Mouse (Mus musculus): ENCODE data around the gene Foxe1. TPM values are rescaled to one million over a fixed set of nuclear protein-coding genes. Genes with fewer than 3 reads are reported as not detected.

Foxe1 gene
- total RNA-seq, 2 experiments from 2014 or later: not detected

DNA sequence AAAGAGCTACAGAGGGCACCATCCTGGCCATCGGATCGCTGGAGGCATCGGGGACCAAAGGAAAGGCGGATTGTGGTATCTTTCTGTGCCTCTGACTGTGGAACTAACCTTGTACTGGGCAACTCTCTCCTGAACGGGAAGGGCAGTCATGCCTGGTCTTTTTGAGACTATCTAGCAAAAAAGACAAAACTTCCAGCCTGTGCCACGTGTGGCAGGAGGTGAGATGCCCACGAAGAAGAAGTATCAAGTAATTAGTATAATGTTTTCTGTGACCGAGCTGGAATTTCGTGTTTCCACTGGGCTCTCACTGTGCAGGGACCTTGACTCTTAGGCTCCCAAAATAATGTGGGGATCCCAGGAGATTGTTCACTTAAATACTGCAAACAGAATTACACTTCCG lies 4.4 kb upstream of the Foxe1 start:
- intact Hi-C loops (cut with DNase I): no loop called here
- no peak overlapping the region for H3K4me3 ChIP-seq
- DNase-seq (ENCODE audit: extremely low spot score in 1 of 2, low spot score in 2 of 2): no peak
- no peak overlapping the region for H3K27ac ChIP-seq
- no peak for TF ChIP-seq CTCF (IDR thresholded peaks at IDR 0.05)

DNA sequence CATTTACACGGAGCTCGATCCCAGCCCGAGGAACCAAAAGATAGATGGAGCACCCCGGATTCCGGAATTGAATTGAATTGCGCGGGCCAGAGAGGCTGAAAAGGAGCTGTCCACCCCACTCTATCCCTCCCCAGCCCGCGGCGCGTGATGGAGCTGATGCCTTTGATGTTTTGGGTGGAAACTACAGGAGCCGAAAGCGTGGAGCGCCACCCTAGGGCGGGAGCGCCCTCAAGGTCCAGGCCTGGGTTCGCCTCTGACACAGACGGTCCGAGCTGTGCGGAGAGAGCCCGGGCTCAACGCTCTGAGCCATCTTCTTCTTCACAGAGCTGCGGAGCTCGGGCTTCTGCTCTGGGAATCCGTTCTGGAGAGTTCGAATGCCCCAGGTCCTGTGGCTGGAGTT lies 3.8 kb upstream of the Foxe1 start:
- no peak for TF ChIP-seq CTCF (IDR thresholded peaks at IDR 0.05)
- DNase-seq (ENCODE audit: extremely low spot score in 1 of 2, low spot score in 2 of 2): no peak
- no peak overlapping the region for H3K27ac ChIP-seq
- no peak overlapping the region for H3K4me3 ChIP-seq
- intact Hi-C loops (cut with DNase I): no loop called here

DNA sequence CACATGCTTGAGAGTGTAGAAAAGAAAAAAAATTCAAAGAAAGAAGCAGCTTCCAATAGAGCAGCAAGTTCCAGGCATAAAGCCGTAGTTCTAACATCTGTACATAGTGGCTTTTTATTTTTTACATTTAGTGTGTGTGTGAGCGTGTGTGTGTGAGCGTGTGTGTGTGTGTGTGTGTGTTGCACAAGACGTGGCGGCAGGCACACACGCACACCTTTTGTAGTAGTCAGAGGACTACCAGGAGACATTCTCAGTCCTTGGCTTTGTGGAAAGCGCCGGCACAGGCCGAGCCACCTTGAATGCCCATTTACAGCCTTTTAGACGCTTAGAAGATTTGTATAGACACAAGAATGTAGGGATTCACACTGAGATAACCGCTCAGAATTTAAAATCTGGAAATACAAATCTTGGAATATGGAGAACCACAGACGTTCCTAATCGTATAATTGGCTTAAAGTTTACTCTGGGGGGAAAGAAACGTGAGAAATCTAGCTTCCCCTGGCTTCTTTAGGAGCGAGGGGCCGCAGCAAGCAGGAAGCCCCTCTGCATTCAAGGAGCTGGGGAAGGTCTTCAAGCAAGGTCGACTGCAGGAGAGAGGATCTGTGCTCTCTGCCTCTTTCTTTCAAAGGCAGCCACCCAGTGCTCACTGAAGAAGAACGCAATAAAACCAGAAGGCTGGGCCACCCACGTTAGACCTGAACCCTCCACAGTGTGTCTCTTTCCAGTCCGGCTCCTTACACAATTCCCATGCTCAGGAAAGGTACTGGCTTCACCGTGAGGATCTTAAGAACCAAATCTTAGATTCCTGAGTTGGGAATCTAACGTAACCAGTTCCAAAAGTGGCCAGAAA lies 1.4 kb upstream of the Foxe1 start:
- no peak for TF ChIP-seq CTCF (IDR thresholded peaks at IDR 0.05)
- H3K27ac ChIP-seq: no peak overlapping the region
- H3K4me3 ChIP-seq: no peak overlapping the region
- DNase-seq (ENCODE audit: extremely low spot score in 1 of 2, low spot score in 2 of 2): no peak
- intact Hi-C loops (cut with DNase I): loop anchor here (1.0 to 10.0 kb wide), 2 partner anchors 140 to 1637 kb away; no protein-coding TSS in a partner anchor

GRCm38 (mm10) chr4:46342711-46343286 lies 610 bp upstream of the Foxe1 start:
- Histone ChIP-seq H3K27ac (no peak overlapping the region), H3K4me3 (no peak overlapping the region)
- intact Hi-C loops (cut with DNase I): loop anchor here (1.0 to 10.0 kb wide), 2 partner anchors 140 to 1638 kb away; no protein-coding TSS in a partner anchor
- DNase-seq (ENCODE audit: extremely low spot score in 1 of 2, low spot score in 2 of 2): no peak
- no peak for TF ChIP-seq CTCF (IDR thresholded peaks at IDR 0.05)

GRCm38 (mm10) chr4:46344288-46344687 lies 879 bp downstream of the Foxe1 start:
- no peak for TF ChIP-seq CTCF (IDR thresholded peaks at IDR 0.05)
- intact Hi-C loops (cut with DNase I): loop anchor here (10.0 kb wide), 1 partner anchor 1639 kb away; no protein-coding TSS in a partner anchor
- H3K27ac ChIP-seq: no peak overlapping the region
- DNase-seq (ENCODE audit: extremely low spot score in 1 of 2, low spot score in 2 of 2): no peak
- H3K4me3 ChIP-seq: no peak overlapping the region

GRCm38 (mm10) chr4:46345056-46345772 lies 1.8 kb downstream of the Foxe1 start:
- no peak for TF ChIP-seq CTCF (IDR thresholded peaks at IDR 0.05)
- intact Hi-C loops (cut with DNase I): loop anchor here (10.0 kb wide), 1 partner anchor 1640 kb away; no protein-coding TSS in a partner anchor
- no peak for DNase-seq (ENCODE audit: extremely low spot score in 1 of 2, low spot score in 2 of 2)
- no peak overlapping the region for H3K27ac ChIP-seq
- no peak overlapping the region for H3K4me3 ChIP-seq

- no peak for DNase-seq (ENCODE audit: extremely low spot score in 1 of 2, low spot score in 2 of 2)
- no peak overlapping the region for H3K4me3 ChIP-seq
- intact Hi-C loops (cut with DNase I): loop anchor here (10.0 kb wide), 1 partner anchor 1641 kb away; no protein-coding TSS in a partner anchor
- no peak for TF ChIP-seq CTCF (IDR thresholded peaks at IDR 0.05)
- H3K27ac ChIP-seq: no peak overlapping the region
Measured at GRCm38 (mm10) chr4:46345773-46346100, 2.3 kb downstream of the Foxe1 start.

- intact Hi-C loops (cut with DNase I): loop anchor here (10.0 kb wide), 1 partner anchor 1641 kb away; no protein-coding TSS in a partner anchor
- H3K27ac ChIP-seq: no peak overlapping the region
- H3K4me3 ChIP-seq: no peak overlapping the region
- no peak for TF ChIP-seq CTCF (IDR thresholded peaks at IDR 0.05)
- DNase-seq (ENCODE audit: extremely low spot score in 1 of 2, low spot score in 2 of 2): no peak
Measured at GRCm38 (mm10) chr4:46346221-46346620, 2.8 kb downstream of the Foxe1 start.

DNA sequence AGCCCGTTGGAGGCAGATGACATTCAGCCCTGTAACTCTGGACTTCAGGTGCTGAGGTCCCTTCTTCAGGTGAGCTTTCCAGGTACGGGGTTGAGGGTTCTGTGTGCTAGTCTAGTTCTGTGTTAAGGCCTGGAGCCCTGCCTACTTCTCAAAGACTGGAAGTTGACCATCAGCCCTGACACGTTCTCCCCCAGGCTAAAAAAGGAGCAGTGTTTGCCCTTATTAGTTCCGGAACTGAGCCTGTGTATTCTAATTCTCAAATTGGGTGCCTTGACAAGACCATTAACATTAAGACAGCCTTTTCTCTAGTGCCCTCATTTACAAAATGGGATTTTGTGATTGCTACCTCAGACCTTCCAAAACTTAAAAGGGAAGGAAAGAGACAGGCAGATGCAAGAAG lies 3.7 kb downstream of the Foxe1 start:
- intact Hi-C loops (cut with DNase I): loop anchor here (10.0 kb wide), 1 partner anchor 1642 kb away; no protein-coding TSS in a partner anchor
- TF ChIP-seq CTCF (IDR thresholded peaks at IDR 0.05): no peak
- H3K4me3 ChIP-seq: no peak overlapping the region
- H3K27ac ChIP-seq: no peak overlapping the region
- no peak for DNase-seq (ENCODE audit: extremely low spot score in 1 of 2, low spot score in 2 of 2)

GRCm38 (mm10) chr4:46347580-46348515 lies 4.4 kb downstream of the Foxe1 start:
- Histone ChIP-seq H3K4me3 (no peak overlapping the region), H3K27ac (no peak overlapping the region)
- intact Hi-C loops (cut with DNase I): loop anchor here (10.0 kb wide), 1 partner anchor 1643 kb away; no protein-coding TSS in a partner anchor
- no peak for DNase-seq (ENCODE audit: extremely low spot score in 1 of 2, low spot score in 2 of 2)
- no peak for TF ChIP-seq CTCF (IDR thresholded peaks at IDR 0.05)

DNA sequence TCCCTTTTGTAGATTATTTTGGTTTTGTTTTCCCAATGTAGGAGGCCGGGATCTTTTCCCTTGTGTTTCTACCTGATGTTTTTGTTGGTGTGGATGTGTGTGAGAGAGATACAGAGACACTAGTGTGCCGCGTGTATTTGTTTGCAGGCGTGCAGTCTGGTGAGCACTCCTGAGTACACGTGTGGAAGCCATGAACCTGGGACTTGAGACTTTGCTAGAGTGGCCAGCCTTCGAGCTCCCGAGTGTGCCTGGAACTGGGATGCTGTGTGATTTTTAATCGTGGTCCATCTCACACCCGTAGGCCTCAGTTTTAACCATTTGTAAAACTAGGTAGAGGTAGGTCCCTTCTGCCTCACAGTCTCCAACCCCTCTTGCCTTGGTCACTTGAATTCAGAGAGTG lies 5.5 kb downstream of the Foxe1 start:
- no peak for TF ChIP-seq CTCF (IDR thresholded peaks at IDR 0.05)
- H3K4me3 ChIP-seq: no peak overlapping the region
- intact Hi-C loops (cut with DNase I): loop anchor here (10.0 kb wide), 1 partner anchor 1644 kb away; no protein-coding TSS in a partner anchor
- DNase-seq (ENCODE audit: extremely low spot score in 1 of 2, low spot score in 2 of 2): no peak
- no peak overlapping the region for H3K27ac ChIP-seq
